ENCODE assay signal across 18 mouse cellular contexts in the genomic region with DNA sequence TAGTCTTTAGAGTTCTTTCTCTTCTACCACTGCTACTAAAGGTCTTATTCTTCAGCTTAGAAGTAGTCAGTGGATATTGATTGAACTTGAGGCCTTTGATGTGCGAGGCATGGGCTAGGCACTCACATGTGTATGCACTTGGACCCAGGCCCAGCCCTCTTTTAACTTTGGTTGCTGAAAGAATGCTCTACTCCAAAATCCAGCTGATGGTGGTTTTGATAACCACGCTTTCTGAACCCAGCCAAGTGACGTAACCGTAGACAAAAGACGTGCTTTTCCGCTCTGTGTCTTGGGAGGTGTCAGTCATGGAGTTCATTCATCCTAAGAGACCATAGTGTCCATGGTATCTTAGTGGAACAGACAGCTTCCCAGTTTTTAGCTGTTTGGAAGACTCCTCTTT. TPM values are rescaled to one million over a fixed set of nuclear protein-coding genes. Genes with fewer than 3 reads are reported as not detected.
DNase-seq lines count a peak whose midpoint lies in the region; ATAC-seq and TF ChIP-seq lines count a peak whose summit lies in the region.
"Had no signal": no experiment of that assay in that cellular context is flagged by ENCODE, and none has a peak within 500 bp of the region (broad histone marks: within the 10 kb centered on the region; RNA-seq: fewer than 3 reads in every experiment).

No protein-coding gene starts in this region.

- TF ChIP-seq POLR2A in limb, embryonic 14.5 days (IDR thresholded peaks at IDR 0.05; ENCODE audit: borderline replicate concordance, extremely low read depth, insufficient read depth, insufficient read length), result no peak

- H3K27ac ChIP-seq in kidney, embryonic 16.5 days (ENCODE audit: low read length), result peak overlapping the region; percentile 24; the same call in 1 of the 2 replicates
- H3K27ac ChIP-seq in limb, embryonic 14.5 days (replicated peaks; ENCODE audit: low read depth, low read length), result no peak overlapping the region
- H3K27ac ChIP-seq: neural tube, embryonic 15.5 days had no signal

- H3K4me1 ChIP-seq in kidney, embryonic 16.5 days (ENCODE audit: insufficient read depth, low read length), result peaks cover 81% of the 10 kb centered on the region
- peaks cover 46% of the 10 kb centered on the region for H3K4me1 ChIP-seq in limb, embryonic 14.5 days (ENCODE audit: control insufficient read depth, insufficient read depth, low read length)

- H3K27me3 ChIP-seq in kidney, embryonic 16.5 days (ENCODE audit: insufficient read depth, low read length), result no peaks in the 10 kb centered on the region
- no peaks in the 10 kb centered on the region for H3K27me3 ChIP-seq in limb, embryonic 14.5 days (ENCODE audit: control insufficient read depth, insufficient read depth, low read length)
- H3K27me3 ChIP-seq: embryonic facial prominence, embryonic 12.5 days; forebrain, embryonic 15.5 days; heart, embryonic 12.5 days; neural tube, embryonic 15.5 days had no signal

- no peak overlapping the region for H3K4me3 ChIP-seq in kidney, embryonic 16.5 days (ENCODE audit: low read length)
- H3K4me3 ChIP-seq in limb, embryonic 14.5 days (replicated peaks; ENCODE audit: low read length), result no peak overlapping the region
- H3K4me3 ChIP-seq: embryonic facial prominence, embryonic 12.5 days; forebrain, embryonic 15.5 days; heart, embryonic 12.5 days; left cerebral cortex, adult 2 months; neural tube, embryonic 15.5 days had no signal

- H3K4me2 ChIP-seq in kidney, embryonic 16.5 days (replicated peaks; ENCODE audit: low read depth, low read length), result no peak overlapping the region
- H3K4me2 ChIP-seq in limb, embryonic 14.5 days (replicated peaks; ENCODE audit: low read depth, low read length, severe bottlenecking), result no peak overlapping the region
- H3K4me2 ChIP-seq: embryonic facial prominence, embryonic 12.5 days; forebrain, embryonic 15.5 days; neural tube, embryonic 15.5 days had no signal

- no peaks in the 10 kb centered on the region for H3K9me3 ChIP-seq in kidney, embryonic 16.5 days (ENCODE audit: low read length)
- no peaks in the 10 kb centered on the region for H3K9me3 ChIP-seq in limb, embryonic 14.5 days (ENCODE audit: control insufficient read depth, low read length)
- H3K9me3 ChIP-seq: embryonic facial prominence, embryonic 12.5 days; forebrain, embryonic 15.5 days; heart, embryonic 12.5 days; neural tube, embryonic 15.5 days had no signal

- no peaks in the 10 kb centered on the region for H3K36me3 ChIP-seq in kidney, embryonic 16.5 days (ENCODE audit: insufficient read depth, low read length)
- no peaks in the 10 kb centered on the region for H3K36me3 ChIP-seq in limb, embryonic 14.5 days (ENCODE audit: control insufficient read depth, insufficient read depth, low read length)
- H3K36me3 ChIP-seq: embryonic facial prominence, embryonic 12.5 days; forebrain, embryonic 15.5 days; heart, embryonic 12.5 days; neural tube, embryonic 15.5 days had no signal

- no peak overlapping the region for H3K9ac ChIP-seq in kidney, embryonic 16.5 days (replicated peaks; ENCODE audit: low read length)
- no peak overlapping the region for H3K9ac ChIP-seq in limb, embryonic 14.5 days (ENCODE audit: low read depth, low read length, severe bottlenecking)
- H3K9ac ChIP-seq: embryonic facial prominence, embryonic 12.5 days; forebrain, embryonic 15.5 days; heart, embryonic 12.5 days; neural tube, embryonic 15.5 days had no signal

- ATAC-seq in kidney, embryonic 16.5 days (ENCODE audit: low FRiP score, low TSS enrichment), result no peak
- no peak for ATAC-seq in limb, embryonic 14.5 days (ENCODE audit: low FRiP score, low read depth)
- ATAC-seq: forebrain, embryonic 15.5 days; hindbrain, embryonic 16.5 days had no signal

- WGBS in kidney, embryonic 16.5 days, result 68% methylated on average over 6 of the region's 6 CpGs
- 51% methylated on average over 6 of the region's 6 CpGs for WGBS in limb, embryonic 14.5 days

- no peak for DNase-seq in kidney, postnatal 25 days
- DNase-seq in 3T3-L1 (ENCODE audit: low read depth, low spot score) (peak; percentile 63), 416B (ENCODE audit: low read depth) (peak; percentile 25)
- DNase-seq in limb, embryonic 14.5 days (ENCODE audit: low spot score), result peak; percentile 74
- no peak for DNase-seq in adrenal gland, adult (ENCODE audit: inconsistent age in 2 of 2, low spot score in 1 of 2)
- no peak for DNase-seq in urinary bladder, postnatal 25 days (ENCODE audit: low spot score)
- DNase-seq: adrenal gland, postnatal 14 days; cerebellum, postnatal 14 days; kidney, adult 2 months; liver; thymus, adult 2 months had no signal

RNA-seq across cellular contexts. Expression of a gene that starts 57.9 kb away (rescaled TPM):
- polyA plus RNA-seq in kidney, embryonic 16.5 days (2015; fragmentation: Nextera tagmentation; extraction: Ambion mirVana), result 8.3 and 9.0 TPM in 2 replicates
- 25.4 and 28.4 TPM in 2 replicates for polyA plus RNA-seq in limb, embryonic 14.5 days (2012; rRNA removed)
- polyA plus RNA-seq in limb, embryonic 14.5 days (2014; fragmentation: Nextera tagmentation; extraction: Ambion mirVana), result 8.5 TPM in 2 replicates

Comparison
In these comparisons a context has a peak if more than half of its experiments do, and no peak if none do; other contexts are left out.
1. DNase-seq: peak in 3T3-L1 (single experiment), 416B (single experiment) and limb, embryonic 14.5 days (single experiment); none in kidney, postnatal 25 days (0 of 2), adrenal gland, adult (0 of 2) and urinary bladder, postnatal 25 days (single experiment).